Mouse (Mus musculus) yolk sac, embryonic 10.5 days (tissue): ENCODE results near the gene Mafb.
A peak's percentile ranks its signal among the peaks of the same experiment; 100 is the strongest.

Experiments
- DNase-seq: peaks from one replicate; pipeline ENCODE4 v3.0.0-alpha.2; 2017; ENCODE audit warnings: low spot score

Gene Mafb

DNA sequence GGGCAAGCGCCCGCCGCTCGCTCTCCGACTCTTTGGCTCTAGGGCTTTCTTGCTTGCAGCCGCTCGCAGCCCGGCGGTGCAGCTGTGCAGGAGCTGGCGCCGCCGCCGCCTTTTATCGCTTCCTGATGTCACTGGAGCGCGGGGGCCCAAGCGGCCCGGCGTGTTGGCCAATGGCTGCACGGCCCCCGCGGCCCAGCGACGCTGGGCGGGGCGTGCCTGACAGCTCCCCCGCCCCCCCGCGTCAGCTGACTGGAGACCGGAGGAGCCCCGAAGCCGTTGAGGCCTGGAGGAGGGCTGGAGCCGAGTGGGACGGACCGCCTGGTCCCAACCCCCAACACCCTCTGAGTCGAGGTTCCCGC is at the start of gene Mafb:
Mafb (minus strand) TSS at position 86 of the 359 bp plus-strand sequence.
- peak; percentile 92 for DNase-seq

DNA sequence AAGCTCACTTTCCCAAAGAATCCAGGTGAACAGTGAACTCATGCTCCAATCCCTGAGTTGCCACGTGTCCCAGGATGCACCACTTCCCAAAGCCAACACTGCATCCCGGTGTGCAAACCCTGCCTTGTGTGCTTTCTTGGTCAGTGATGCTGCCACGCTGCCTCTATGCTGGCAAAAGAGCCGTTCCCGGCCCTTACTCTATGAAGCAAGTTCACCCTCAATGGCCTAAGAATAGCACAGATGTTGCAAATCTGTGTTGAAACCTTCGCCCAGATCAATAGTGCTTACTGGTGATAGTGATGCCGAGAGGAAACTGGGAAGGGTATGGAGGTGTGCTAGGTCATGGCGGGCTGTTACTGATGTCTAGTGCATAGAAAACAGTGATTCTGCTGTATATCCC is 48.3 kb upstream of the Mafb start:
- DNase-seq, result no peak

DNA sequence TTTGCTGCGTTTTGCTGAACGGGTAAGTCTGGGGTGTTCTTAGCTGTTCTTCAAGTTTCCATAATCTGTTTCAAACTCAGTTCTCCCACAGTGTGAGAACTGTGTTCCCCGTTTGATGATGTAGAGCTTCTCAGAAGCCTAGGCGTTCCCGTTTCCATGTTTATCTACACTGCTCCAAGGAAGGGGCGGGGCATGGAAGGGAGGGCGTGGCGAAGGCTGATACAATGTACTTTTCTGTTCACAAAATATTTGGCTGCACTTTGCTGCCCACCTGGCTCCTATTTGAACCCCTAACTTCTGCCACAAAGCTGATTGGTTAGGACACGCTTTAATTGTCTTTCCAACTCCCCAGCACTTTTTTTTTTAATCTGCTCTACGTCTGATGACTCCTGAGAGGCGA is 47.9 kb upstream of the Mafb start:
- no peak for DNase-seq

DNA sequence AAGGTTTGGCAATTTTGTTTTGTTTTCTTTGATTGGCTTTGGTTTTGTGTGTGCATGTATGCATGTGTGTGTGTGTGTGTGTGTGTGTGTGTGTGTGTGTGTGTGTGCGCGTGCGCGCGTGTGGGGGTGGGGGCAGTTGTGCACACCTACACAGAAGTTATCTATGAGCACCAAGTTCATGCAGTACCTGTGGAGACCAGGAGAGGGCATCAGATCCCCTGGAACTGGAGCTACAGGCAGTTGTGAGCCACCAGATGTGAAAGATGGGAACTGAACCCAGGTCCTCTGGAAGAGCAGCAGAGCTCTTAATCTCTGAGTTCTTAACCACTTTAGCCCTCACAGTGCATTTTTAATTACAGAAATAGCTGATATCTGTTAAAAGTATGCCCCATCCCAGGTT is 47.1 kb upstream of the Mafb start:
- DNase-seq, result no peak

DNA sequence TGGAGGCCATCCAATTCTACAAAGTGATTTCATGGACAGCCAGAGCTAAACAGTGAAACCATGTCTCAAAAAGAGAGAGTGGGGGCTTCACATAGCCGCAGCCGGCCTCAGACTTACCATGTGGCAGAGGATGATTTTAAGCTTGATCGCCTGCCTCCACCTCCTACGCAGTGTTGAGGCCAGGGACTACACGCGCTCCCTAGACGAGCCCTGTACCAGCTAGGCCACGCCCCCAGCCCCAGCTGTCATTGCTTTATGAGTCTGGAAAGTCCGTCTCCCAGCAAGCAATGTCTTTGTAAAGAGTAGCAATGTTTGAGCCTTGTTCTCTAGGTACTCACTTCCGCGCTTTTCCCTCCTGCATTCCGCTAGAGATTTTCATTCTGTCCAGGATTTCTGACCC is 46.2 kb upstream of the Mafb start:
- DNase-seq, result no peak

DNA sequence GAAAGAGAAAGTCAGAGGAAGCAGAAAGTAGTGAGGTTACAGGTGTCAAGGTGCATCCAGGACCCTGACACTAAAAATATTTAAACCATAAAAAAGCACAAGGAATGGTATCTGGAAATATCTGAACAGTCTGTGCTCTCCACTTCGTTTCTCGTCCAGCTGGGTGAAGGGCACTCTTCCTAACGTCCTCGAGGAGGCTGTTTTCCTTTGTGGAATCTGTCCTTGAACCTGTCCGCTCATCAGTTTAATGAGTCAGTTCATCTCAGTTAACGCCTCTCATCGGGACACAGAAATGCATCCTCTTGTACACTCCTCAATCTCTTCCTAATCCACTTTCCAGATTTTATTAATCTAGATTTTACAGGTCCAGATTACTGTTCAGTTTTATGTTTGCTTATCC is 44.6 kb upstream of the Mafb start:
- DNase-seq, result no peak

DNA sequence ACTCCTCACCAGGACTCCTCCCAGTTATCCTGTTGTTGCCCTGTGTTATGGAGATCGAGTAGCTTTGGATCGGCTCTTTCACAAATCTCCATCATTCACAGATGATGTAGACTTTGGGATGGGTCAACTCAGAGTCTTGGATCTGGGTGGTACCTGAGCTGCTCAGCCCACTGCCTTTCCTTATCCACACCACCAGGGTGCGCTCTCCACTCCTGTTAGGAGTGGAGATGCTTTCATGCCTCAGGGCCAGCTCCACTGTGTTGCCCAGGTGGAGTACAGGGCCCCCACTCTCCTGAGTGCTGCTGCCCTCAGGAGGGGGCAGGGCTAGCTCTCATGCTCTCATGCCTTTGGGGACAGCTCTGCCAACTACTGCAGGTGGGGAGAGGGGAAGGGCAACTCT is 40.9 kb upstream of the Mafb start:
- DNase-seq, result no peak

DNA sequence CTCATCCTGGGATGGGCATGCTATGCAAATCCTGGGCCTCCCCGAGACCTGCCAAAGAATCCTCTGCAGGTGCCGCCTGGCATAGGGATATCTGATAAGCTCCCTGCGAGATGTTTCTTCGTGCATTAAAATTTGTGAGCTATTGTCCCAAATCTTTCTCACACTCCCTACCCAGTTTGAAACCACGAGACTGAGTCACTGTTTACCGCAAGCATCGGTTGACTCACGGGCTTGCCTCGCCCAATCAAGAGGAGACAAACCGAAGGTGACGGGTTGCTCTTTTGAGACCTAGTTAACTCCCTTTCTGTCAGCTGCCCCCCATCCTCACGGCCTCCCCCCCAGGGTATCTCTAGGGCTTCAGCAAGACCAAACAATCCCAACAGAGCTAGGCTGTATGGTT is 30.9 kb upstream of the Mafb start:
- DNase-seq, result no peak

DNA sequence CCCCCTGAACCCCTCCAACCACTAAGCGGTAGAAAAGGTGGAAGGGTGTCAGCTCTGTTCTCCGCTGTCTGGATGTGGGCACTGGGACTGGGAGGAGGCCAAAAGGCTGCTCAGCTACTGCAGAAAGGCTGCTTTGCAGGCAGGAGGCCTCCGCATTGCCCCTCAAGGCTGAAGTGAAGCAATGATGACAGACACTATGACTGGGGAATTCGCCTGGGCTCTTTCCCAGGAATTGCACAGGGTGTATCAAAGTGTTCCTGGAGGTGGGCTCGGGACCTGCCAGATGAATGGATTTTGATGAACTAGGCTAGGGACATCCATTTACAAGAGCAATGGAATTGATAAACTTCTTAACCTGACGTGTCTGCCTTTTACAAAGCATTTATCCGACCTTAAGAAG is 27.9 kb upstream of the Mafb start:
- DNase-seq, result no peak

DNA sequence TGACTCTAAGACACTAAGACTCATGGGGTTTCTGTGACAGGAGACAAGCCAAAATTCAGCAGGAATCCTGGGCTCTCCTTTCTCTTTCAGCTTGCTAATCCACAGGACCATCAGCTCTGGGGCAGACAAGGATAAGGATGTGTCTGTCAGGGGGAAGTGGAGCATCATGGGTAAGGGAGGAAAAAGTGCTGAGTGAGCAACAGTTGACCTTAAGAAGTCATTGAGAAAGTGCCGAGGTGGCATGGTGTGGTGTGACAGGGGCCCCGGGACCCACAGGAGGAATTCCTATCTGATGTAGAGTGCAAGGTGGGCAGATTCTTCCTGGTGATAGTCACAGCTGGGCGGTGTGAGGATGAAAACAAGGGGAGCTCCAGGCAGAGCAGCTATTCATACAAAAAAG is 25.8 kb upstream of the Mafb start:
- no peak for DNase-seq

DNA sequence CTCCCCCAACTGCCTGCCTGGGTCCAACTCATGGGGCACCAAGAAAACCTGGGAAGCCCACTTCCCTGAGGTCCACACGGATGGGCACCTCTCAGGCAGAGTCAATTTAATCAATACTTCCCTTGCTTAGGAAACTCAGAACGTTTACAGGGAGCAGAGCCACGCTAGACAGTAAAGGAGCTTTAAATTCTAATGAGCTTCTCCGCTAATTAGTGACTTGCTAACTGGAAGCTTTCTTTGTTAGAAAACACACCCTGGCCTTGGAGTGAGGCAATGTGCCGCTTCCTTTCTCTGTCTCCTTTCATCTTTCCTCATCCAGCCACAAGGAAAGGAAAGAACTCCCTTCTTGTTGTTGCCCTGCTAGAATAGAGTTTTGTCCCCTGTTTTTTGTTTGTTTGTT is 21.7 kb upstream of the Mafb start:
- DNase-seq, result no peak

DNA sequence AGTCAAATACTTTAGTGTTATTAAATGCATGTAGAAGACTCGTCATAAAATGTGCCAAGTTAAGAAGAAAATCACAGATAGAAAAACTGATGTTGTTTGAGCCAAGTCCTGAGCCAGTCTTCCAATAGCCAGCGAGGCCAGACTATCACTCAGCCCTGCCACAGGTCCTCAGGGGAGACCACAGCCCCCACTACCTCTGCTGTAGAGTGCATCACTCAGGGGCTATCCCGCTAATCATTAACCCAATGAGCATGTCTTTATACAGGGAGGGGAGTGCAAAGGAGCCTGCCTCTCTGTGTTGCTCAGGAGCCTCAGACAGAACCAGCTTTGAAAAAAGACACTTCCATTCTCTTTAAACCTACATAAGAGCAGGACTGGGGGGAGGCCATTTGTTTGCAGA is 16.6 kb upstream of the Mafb start:
- no peak for DNase-seq

DNA sequence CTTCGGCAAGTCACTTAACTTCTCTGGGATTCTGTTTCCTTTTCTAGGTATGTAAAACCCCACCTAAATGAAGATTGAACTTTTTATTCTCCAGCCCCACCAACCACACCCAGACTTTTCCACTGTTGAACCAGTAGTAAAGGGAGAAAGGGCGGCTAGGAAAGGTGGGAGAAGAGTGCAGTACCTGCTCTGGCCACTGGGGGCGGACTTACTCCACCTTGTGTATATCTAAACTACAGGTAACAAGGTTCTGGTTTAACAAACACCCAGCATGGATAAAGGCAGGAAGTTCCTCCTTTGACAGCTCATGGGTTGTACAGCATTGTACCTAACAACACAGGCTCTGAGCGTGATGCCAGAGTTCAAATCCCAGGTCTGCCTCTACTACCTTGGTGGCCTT is 11.4 kb upstream of the Mafb start:
- no peak for DNase-seq

DNA sequence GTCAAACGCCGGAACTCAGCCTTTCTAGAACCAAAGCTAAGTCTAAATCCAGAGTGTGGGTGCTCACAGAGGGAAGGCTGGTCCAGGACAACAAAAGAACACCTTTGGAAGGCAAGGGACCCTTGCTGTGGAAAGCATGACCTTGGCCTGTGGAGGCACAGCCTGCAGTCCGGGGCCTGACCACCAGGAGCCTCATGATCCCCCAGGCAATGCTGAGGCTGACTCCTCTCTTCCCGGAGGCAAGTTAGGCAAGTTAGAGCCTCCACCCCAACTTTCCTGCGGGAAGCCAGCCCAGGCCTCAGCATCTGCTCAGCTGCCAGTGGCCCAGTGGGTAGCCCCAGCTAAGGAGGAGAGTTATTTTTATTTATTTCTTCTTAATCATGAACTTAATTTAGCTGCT is 9.4 kb upstream of the Mafb start:
- no peak for DNase-seq

DNA sequence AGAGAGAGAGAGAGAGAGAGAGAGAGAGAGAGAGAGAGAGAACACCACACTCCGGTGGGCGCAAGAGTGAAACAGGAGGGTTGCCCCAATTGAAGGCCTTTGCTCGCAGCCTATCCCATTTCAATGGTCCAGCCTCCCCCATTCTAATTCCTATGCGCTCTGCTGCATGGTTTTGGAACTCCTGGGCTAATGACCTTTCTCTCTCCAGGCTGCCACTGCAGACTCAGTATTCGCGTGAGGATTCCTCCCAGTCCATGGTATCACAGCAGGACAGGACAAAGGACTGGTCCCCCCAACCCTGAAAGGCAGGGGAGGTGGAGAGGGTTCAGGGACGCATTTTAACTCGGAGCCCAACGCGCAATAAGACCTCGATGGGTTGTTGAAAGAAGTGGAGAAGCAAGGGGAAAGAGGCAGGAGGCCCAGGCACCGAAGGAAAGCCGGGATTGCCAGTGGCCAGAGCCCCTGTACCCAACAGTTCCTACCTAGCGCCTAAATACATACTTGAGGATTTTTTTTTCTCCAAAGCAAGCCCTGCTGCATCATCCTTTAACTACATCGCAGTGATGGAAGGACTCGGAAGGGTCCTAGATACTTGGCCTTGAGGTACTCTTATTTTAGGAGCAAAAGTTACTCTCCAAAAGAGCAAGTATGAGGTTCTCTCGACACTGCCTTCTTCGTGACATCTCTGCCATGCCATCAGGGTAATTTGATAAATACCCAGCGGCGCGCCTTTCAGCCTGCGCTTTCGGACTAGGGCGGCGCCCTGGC is 3.0 kb upstream of the Mafb start:
- DNase-seq, result no peak

DNA sequence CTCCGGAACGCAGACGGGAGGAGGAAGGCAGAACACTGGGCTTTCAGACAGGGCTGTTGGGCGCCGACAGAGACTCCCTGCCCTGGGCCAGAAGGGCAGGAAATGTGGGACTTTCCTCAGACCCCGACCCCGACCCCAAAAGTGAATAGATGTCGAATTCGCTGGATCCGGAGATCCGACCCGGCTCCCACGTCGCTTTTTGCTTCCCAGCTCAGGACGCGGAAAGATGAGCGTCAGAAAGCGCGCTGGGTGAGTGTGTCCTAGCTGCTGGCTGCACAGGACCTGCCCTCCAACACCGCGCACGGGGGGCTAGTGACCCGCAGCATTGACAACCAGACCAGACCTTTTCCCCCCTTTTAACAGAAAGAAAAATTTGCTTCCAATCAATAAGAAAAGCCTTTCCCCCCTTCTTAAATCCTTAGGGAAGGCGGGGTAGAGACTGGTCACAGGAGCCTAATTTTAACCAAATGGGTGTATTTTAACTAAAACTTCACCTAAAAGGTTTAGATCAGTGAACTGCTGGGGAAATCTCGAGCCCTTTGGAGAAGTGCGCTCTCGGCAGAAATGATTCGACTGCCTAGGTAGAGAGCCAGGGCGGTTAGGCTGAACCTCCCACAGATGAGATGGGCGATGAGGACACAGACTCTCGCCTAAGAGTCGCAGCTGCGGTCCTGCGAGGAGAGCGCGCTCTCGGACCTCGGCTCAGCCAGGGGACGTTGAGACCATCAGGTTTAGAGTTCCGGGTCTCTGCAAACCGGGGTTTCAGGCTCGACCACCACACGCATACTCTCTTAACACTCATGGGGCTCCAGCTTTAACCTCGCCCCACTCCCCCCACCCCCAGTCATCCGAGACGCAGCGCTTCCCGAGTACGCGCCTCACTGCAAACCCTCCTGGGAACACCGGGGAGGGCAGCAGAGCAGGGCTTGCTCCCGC is 1.8 kb upstream of the Mafb start:
- DNase-seq, result no peak

DNA sequence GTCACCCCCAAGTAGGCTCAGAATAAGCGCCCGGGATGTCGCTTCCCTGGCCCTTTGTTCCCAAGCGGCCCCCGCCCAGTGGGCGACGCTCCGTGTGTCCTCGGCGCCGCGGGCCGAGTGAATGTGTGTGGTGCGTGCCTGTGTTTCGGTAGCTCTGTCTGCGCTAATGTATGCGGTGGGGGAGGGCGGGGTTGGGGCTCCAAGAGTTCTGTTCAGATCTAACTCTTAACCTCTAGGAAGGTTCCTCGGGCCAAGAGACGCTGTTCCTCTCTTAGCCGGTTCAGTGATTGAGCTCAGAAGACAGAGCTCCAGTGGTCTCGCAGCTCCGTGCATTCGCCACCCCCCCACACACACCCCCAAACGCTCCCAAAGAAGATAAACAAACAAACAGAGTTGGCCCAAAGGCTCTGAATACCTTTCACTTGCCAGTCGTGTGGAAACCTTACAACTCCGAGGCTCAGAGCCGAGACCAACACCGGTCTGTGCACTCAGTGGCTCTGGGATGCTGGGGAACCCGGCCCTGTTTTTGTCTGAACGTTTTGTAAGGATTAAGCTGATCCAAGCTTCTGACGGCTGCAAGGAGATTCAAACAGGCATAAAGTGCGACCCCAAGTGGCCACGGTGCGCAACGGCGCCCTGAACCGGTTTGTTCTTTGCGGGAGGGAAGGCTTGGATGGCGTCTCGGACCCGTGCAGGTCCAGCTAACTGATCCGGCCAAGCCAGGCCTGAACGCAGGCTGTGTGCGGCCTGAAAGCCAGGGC is 763 bp upstream of the Mafb start:
- DNase-seq, result peak; percentile 85

DNA sequence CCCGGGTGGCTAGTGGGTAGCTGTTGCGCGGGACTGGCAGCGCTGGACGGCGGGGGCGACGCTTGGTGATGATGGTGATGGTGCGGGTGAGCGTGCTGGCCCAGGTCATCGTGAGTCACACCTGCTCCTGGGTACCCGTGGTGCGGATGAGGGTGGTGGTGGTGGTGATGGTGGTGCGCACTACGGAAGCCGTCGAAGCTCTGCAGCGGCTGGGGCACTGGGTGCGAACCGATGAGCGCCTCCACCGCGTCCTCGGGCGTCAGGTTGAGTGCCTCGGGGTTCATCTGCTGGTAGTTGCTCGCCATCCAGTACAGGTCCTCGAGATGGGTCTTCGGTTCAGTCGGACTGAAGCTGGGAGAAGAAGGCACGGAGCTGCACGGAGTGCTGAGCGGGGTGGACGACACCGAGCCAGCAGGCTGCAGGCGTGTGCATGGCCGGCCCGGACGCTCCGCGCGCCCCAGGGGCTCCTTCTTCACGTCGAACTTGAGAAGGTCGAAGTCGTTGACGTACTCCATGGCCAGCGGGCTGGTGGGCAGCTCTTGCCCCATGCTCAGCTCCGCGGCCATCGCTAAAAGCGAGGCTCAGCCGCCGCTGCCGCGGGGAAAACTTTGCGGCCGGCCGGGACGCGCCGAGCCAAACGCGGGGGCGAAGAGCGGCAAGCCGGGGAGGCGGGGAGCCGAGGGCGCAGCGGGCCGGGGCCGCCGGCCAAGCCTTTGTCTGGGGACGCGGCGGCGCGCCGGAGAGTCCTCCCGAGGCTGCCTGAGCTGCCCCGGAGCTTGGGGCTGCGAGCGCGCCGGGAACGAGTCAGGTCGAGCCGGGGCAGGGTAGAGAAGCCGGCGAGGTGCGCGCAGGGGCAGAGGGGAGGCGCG is 520 bp downstream of the Mafb start:
- no peak for DNase-seq

DNA sequence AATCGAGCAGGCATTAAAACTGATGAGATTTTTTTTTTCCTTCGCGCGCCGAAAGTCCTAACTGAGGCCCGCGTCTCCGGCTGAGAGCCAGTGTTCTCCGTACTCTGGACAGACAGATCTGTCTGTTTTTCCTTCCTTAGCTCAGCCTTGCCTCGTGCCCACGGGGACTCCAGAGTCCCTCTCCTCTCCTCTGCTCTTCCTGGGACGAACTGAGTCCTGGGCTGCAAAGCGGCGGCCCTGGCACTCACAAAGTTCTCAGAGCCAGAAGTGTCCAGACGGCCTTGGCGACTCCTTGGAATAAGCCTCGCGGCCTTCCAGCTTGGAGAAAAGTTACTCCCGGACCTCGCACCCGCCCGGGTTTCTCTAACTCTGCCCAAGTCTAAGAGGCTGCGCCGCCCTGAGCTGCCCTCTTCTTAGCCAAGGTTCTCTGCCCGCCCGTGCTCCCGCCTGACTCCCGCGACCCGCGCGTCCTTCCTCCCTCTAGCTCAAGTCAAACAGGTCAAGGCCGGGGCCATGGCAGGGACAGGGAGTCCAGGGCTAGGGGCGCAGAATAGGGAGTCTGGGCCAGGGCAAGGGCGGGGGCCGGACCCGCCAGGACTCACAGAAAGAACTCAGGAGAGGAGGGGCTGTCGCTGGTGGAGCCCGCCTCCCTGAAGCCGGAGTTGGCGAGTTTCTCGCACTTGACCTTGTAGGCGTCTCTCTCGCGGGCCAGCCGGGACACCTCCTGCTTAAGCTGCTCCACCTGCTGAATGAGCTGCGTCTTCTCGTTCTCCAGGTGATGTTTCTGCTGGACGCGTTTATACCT is 1.6 kb downstream of the Mafb start:
- peak; percentile 69 for DNase-seq

DNA sequence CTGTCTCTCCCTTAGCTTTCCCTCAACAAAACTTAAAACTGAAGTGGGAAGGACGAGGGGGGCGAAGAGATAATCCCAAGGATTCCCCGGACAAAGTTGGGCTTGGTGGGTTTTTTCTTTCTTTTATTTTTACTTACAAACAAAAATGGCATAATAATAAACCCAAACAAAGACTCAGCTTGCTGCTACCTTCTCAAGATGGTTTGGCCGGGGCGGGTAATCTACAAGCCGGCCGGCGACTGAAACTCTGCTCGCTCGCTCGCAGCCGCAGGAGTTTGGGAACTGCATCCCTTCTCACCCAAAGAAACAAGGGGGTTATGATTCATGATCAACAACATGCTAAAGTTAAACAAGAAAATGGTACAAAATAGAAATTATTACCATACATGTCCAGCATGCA is 2.2 kb downstream of the Mafb start:
- no peak for DNase-seq

DNA sequence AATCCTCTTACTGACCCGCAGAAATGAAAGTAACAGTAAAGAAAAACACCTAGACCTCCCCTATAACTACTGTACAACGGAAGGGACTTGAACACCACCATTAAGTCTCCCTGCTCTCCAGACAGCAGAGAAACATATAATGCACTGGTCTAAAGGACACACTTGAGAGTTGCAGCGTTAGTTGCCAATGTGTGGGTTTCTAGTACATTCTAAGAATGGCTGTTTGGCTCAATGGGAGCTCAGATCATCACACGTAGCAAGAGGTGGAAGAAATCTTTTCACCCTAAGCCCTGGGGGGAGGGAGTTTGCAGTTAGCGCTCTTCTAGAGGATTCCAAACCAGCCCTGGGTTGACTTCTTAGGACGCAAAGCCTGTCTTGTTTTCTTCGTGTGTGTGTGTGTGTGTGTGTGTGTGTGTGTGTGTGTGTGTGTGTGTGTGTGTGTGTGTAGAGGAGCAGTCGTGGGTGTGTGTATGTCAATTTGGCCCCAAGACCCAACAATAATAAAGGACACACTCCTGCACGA is 2.7 kb downstream of the Mafb start:
- no peak for DNase-seq
